Mouse (Mus musculus): ENCODE measurements around the gene Bmt2. TPM values are rescaled to one million over a fixed set of nuclear protein-coding genes. Genes with fewer than 3 reads are reported as not detected.

Gene Bmt2
- polyA plus RNA-seq, 1 experiment from 2014 or later, result 19.4 TPM

DNA sequence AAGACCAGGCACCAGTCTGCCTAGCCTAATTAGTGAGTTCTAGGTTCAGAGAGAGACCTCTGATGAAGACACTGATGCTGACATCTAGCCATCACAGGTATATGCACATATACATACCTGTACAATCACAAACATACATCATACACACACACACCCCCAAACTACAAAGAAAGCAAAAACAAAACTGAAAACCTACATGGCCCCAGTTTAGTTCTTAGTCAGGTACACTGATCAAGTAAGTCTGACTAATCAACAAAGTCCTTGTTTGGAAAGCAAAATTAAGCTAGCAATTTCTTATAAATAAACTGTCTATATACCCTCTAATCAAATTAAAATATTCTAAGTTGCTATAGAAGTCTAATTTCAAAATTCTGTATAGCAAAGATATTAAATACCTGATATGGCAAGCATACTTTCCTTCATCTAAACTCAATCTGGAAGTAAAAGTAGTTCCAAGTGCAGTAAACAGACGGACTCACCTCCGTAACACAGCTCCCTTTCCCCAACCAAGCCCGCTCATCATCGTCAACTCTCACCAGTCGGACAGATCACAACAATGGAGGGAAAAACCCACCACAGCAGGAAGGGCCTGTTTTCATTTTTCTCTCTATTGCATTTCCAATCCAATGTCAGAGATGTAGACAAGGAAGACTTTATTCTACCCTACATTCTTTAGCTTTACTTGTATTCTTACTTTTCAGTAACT, 3.0 kb downstream of the Bmt2 start:
- 89% methylated on average over 5 of the region's 5 CpGs for WGBS
- Histone ChIP-seq H3K9ac (no peak overlapping the region), H3K4me2 (no peak overlapping the region), H3K27ac (no peak overlapping the region), H3K27me3 (no peaks in the 10 kb centered on the region), H3K4me1 (0 out of 2 replicates have a peak, but pooled peaks cover 8% of the 10 kb centered on the region), H3K9me3 (no peaks in the 10 kb centered on the region), H3K4me3 (no peak overlapping the region), H3K36me3 (no peaks in the 10 kb centered on the region)
- ATAC-seq (ENCODE audit: insufficient number of reproducible peaks, insufficient read depth, low FRiP score, low TSS enrichment, low read depth), result no peak

GRCm38 (mm10) chr6:13665646-13666045, 12.1 kb downstream of the Bmt2 start:
- no peak overlapping the region for H3K4me2 ChIP-seq
- H3K4me3 ChIP-seq, result no peak overlapping the region
- no peaks in the 10 kb centered on the region for H3K4me1 ChIP-seq
- no peak overlapping the region for H3K27ac ChIP-seq
- peaks cover 13% of the 10 kb centered on the region for H3K36me3 ChIP-seq
- 84% methylated on average over 7 of the region's 7 CpGs for WGBS
- no peak for ATAC-seq (ENCODE audit: insufficient number of reproducible peaks, insufficient read depth, low FRiP score, low TSS enrichment, low read depth)
- H3K27me3 ChIP-seq, result no peaks in the 10 kb centered on the region
- H3K9ac ChIP-seq, result no peak overlapping the region
- H3K9me3 ChIP-seq, result no peaks in the 10 kb centered on the region

GRCm38 (mm10) chr6:13658016-13658415, 19.8 kb downstream of the Bmt2 start:
- Histone ChIP-seq H3K9me3 (no peaks in the 10 kb centered on the region), H3K36me3 (peaks cover 21% of the 10 kb centered on the region), H3K4me2 (no peak overlapping the region), H3K27ac (no peak overlapping the region), H3K4me3 (no peak overlapping the region), H3K4me1 (no peaks in the 10 kb centered on the region), H3K9ac (no peak overlapping the region), H3K27me3 (no peaks in the 10 kb centered on the region)
- ATAC-seq (ENCODE audit: insufficient number of reproducible peaks, insufficient read depth, low FRiP score, low TSS enrichment, low read depth), result no peak
- WGBS, result 96% methylated on average over 2 of the region's 2 CpGs

- no peak overlapping the region for H3K27ac ChIP-seq
- no peak overlapping the region for H3K4me3 ChIP-seq
- no peak overlapping the region for H3K4me2 ChIP-seq
- ATAC-seq (ENCODE audit: insufficient number of reproducible peaks, insufficient read depth, low FRiP score, low TSS enrichment, low read depth), result no peak
- peaks cover 22% of the 10 kb centered on the region for H3K36me3 ChIP-seq
- no peak overlapping the region for H3K9ac ChIP-seq
- no peaks in the 10 kb centered on the region for H3K27me3 ChIP-seq
- H3K4me1 ChIP-seq, result no peaks in the 10 kb centered on the region
- H3K9me3 ChIP-seq, result no peaks in the 10 kb centered on the region
These were observed 23.7 kb downstream of the Bmt2 start for GRCm38 (mm10) chr6:13654081-13654480.

- Histone ChIP-seq H3K27me3 (no peaks in the 10 kb centered on the region), H3K9ac (no peak overlapping the region), H3K4me1 (no peaks in the 10 kb centered on the region), H3K27ac (no peak overlapping the region), H3K36me3 (peaks cover 32% of the 10 kb centered on the region), H3K4me3 (no peak overlapping the region), H3K9me3 (peaks cover 4% of the 10 kb centered on the region; the same call in 1 of the 2 replicates), H3K4me2 (no peak overlapping the region)
- 92% methylated on average over 3 of the region's 3 CpGs for WGBS
- no peak for ATAC-seq (ENCODE audit: insufficient number of reproducible peaks, insufficient read depth, low FRiP score, low TSS enrichment, low read depth)
These were observed 25.5 kb downstream of the Bmt2 start for GRCm38 (mm10) chr6:13652284-13652683.

- no peak overlapping the region for H3K27ac ChIP-seq
- no peaks in the 10 kb centered on the region for H3K27me3 ChIP-seq
- H3K9ac ChIP-seq, result no peak overlapping the region
- no peak overlapping the region for H3K4me3 ChIP-seq
- H3K4me2 ChIP-seq, result no peak overlapping the region
- no peak for ATAC-seq (ENCODE audit: insufficient number of reproducible peaks, insufficient read depth, low FRiP score, low TSS enrichment, low read depth)
- H3K4me1 ChIP-seq, result no peaks in the 10 kb centered on the region
- 95% methylated on average over 3 of the region's 3 CpGs for WGBS
- peaks cover 7% of the 10 kb centered on the region; the same call in 1 of the 2 replicates for H3K9me3 ChIP-seq
- H3K36me3 ChIP-seq, result peaks cover 32% of the 10 kb centered on the region
These were observed 26.9 kb downstream of the Bmt2 start for GRCm38 (mm10) chr6:13650854-13651253.

- Histone ChIP-seq H3K36me3 (peaks cover 35% of the 10 kb centered on the region), H3K27ac (no peak overlapping the region), H3K27me3 (no peaks in the 10 kb centered on the region), H3K9ac (no peak overlapping the region), H3K4me3 (no peak overlapping the region), H3K4me2 (no peak overlapping the region), H3K9me3 (peaks cover 7% of the 10 kb centered on the region; the same call in 1 of the 2 replicates), H3K4me1 (no peaks in the 10 kb centered on the region)
- ATAC-seq (ENCODE audit: insufficient number of reproducible peaks, insufficient read depth, low FRiP score, low TSS enrichment, low read depth), result no peak
These were observed 29.5 kb downstream of the Bmt2 start for GRCm38 (mm10) chr6:13648305-13648704.

GRCm38 (mm10) chr6:13636582-13636989, 41.2 kb downstream of the Bmt2 start:
- H3K4me2 ChIP-seq, result no peak overlapping the region
- H3K9ac ChIP-seq, result no peak overlapping the region
- ATAC-seq (ENCODE audit: insufficient number of reproducible peaks, insufficient read depth, low FRiP score, low TSS enrichment, low read depth), result no peak
- H3K27me3 ChIP-seq, result no peaks in the 10 kb centered on the region
- H3K4me3 ChIP-seq, result no peak overlapping the region
- no peak overlapping the region for H3K27ac ChIP-seq
- 63% methylated on average over 3 of the region's 3 CpGs for WGBS
- H3K36me3 ChIP-seq, result peaks cover 25% of the 10 kb centered on the region
- H3K9me3 ChIP-seq, result no peaks in the 10 kb centered on the region
- no peaks in the 10 kb centered on the region for H3K4me1 ChIP-seq

- no peak overlapping the region for H3K9ac ChIP-seq
- H3K27ac ChIP-seq, result no peak overlapping the region
- WGBS, result 37% methylated on average over 1 of the region's 1 CpGs
- no peaks in the 10 kb centered on the region for H3K27me3 ChIP-seq
- no peaks in the 10 kb centered on the region for H3K4me1 ChIP-seq
- ATAC-seq (ENCODE audit: insufficient number of reproducible peaks, insufficient read depth, low FRiP score, low TSS enrichment, low read depth), result no peak
- no peak overlapping the region for H3K4me2 ChIP-seq
- no peak overlapping the region for H3K4me3 ChIP-seq
- peaks cover 11% of the 10 kb centered on the region for H3K36me3 ChIP-seq
- H3K9me3 ChIP-seq, result no peaks in the 10 kb centered on the region
These were observed 45.2 kb downstream of the Bmt2 start for GRCm38 (mm10) chr6:13632571-13632970.

- H3K27me3 ChIP-seq, result no peaks in the 10 kb centered on the region
- no peaks in the 10 kb centered on the region for H3K4me1 ChIP-seq
- WGBS, result 55% methylated on average over 2 of the region's 2 CpGs
- H3K4me2 ChIP-seq, result no peak overlapping the region
- ATAC-seq (ENCODE audit: insufficient number of reproducible peaks, insufficient read depth, low FRiP score, low TSS enrichment, low read depth), result no peak
- H3K36me3 ChIP-seq, result peaks cover 11% of the 10 kb centered on the region
- H3K9ac ChIP-seq, result no peak overlapping the region
- H3K9me3 ChIP-seq, result no peaks in the 10 kb centered on the region
- no peak overlapping the region for H3K4me3 ChIP-seq
- no peak overlapping the region for H3K27ac ChIP-seq
These were observed 47.2 kb downstream of the Bmt2 start for GRCm38 (mm10) chr6:13630607-13631006.

- H3K9ac ChIP-seq, result no peak overlapping the region
- no peak overlapping the region for H3K27ac ChIP-seq
- H3K4me1 ChIP-seq, result no peaks in the 10 kb centered on the region
- no peak overlapping the region for H3K4me2 ChIP-seq
- H3K4me3 ChIP-seq, result no peak overlapping the region
- no peaks in the 10 kb centered on the region for H3K9me3 ChIP-seq
- no peak for ATAC-seq (ENCODE audit: insufficient number of reproducible peaks, insufficient read depth, low FRiP score, low TSS enrichment, low read depth)
- H3K27me3 ChIP-seq, result no peaks in the 10 kb centered on the region
- 83% methylated on average over 2 of the region's 2 CpGs for WGBS
- peaks cover 7% of the 10 kb centered on the region; the same call in 1 of the 2 replicates for H3K36me3 ChIP-seq
These were observed 58.1 kb downstream of the Bmt2 start for GRCm38 (mm10) chr6:13619618-13620017.

DNA sequence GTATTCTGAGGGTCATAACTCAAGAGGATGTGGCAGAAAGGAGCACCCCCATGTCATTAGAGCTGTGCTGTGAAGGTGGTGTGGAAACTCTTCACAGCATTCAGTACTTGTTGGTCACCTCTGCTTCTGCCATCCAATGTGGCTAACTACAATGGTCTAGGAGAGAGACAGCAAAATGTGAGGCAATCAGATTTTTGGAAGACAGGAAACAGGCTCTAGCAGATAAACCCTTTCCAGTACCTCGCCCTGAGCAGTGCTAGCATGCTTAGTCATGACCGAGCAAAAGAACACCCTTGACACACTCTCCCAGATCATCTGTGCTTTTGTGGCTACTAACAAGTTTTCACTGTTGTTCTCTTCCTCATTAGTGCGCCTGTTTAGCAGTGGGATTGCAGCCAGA, 60.7 kb downstream of the Bmt2 start:
- H3K9me3 ChIP-seq, result no peaks in the 10 kb centered on the region
- H3K36me3 ChIP-seq, result peaks cover 5% of the 10 kb centered on the region; the same call in 1 of the 2 replicates
- 82% methylated on average over 3 of the region's 3 CpGs for WGBS
- no peaks in the 10 kb centered on the region for H3K27me3 ChIP-seq
- no peak overlapping the region for H3K9ac ChIP-seq
- no peaks in the 10 kb centered on the region for H3K4me1 ChIP-seq
- no peak overlapping the region for H3K4me3 ChIP-seq
- no peak overlapping the region for H3K27ac ChIP-seq
- H3K4me2 ChIP-seq, result no peak overlapping the region
- ATAC-seq (ENCODE audit: insufficient number of reproducible peaks, insufficient read depth, low FRiP score, low TSS enrichment, low read depth), result no peak
